Mouse (Mus musculus) ES-Bruce4 (cell line): ENCODE results near the gene Wnk2.

Experiments used
- CTCF ChIP-seq: IDR thresholded peaks from one replicate; pipeline ENCODE4 v1.8.1; 2011; ENCODE audit warnings: low read depth, low read length
- EP300 ChIP-seq: IDR thresholded peaks from 2 replicates; pipeline ENCODE4 v1.6.1; 2011; ENCODE audit warnings: low read depth, low read length; ENCODE audit not compliant: insufficient read depth

DNA sequence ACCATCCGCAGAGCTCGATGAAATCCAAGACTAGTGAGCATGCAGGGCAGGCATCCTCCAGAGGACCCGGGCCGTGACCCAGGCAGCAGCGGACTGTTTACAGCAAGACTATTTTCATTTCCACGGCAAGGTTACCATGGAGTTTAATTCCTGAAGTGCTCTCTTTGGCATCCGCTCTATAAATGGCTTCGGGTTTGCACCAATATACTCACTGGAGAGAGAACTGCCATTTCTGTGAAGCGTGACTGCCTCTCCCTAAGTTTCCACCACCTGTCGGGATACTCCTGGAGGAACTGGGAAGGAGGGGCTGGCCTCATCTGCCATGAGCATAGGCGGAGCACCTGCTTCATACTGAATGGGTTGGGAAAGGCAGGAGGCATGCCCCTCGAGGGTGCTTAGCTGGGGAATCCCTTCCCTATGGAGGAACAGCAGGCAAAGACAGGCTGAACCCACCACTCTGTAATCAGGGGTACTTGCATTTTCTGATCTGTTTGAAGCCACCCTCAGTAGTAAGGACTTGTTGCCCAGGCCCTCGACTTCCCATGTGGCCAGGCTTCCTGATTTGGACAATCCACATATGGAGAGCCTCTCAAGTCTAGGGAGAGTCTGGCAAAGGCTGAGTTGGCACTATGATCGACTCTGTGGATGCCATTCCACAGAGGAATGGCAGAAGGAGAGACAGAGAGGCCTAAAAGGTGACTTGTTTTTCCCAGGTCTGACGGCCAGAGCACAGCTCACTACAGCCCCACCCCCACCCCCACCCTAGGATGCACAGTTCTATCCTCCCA is 19.8 kb downstream of the Wnk2 start:
- TF ChIP-seq CTCF (no peak), EP300 (no peak)
